Mouse (Mus musculus) thymus, postnatal 10 days (tissue): ENCODE results near the gene Trim47.

Experiments
- DNase-seq, 2 experiments: peaks; one replicate each; pipeline ENCODE4 v3.0.0; 2021; ENCODE audit warnings: low spot score in 2 of 2

The Trim47 gene

DNA sequence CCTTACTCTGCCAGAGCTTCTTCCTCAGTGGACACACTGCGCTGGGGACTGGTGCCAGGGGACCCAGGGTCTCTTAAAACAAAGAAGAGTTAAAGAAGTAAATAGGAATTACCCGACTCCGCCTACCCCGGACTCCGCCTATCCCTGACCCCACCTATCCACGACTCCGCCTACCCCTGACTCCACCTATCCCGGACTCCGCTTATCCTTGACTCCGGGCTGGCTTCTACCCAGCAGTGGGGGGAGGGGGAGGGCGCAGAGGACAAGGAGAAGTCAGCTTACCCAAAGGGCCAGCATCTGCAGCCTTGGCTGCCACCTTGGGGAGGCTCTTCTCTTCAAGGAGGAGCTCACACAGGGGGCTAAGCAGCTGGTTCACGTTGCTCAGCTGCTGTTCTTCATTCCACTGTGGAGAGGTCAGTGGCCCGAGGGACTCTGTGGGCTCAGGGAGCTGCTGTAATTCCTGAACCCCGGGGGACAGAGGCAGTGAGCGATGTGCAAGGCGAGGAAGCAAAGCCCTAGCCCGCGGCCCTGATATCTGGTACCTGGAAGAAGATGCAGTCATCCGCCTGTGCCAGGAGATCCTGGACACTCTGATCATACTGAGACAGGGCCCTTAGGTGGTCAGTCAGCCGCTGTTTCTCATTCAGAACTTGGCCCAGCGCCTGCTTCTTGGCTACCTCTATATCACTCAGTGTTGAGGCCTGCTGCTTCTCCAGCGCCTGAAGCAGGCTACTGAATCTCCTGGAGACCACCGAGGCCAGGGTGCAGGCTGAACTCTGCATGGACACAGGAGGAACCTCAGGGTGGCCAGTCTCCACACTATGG is at the start of gene Trim47:
TSS of gene Trim47 (minus strand) at position 55 of the 825 bp plus-strand sequence.
- no peak for DNase-seq

- DNase-seq, result no peak
Observed at GRCm38 (mm10) chr11:116176010-116176409, 49.0 kb upstream of the Trim47 start.

DNA sequence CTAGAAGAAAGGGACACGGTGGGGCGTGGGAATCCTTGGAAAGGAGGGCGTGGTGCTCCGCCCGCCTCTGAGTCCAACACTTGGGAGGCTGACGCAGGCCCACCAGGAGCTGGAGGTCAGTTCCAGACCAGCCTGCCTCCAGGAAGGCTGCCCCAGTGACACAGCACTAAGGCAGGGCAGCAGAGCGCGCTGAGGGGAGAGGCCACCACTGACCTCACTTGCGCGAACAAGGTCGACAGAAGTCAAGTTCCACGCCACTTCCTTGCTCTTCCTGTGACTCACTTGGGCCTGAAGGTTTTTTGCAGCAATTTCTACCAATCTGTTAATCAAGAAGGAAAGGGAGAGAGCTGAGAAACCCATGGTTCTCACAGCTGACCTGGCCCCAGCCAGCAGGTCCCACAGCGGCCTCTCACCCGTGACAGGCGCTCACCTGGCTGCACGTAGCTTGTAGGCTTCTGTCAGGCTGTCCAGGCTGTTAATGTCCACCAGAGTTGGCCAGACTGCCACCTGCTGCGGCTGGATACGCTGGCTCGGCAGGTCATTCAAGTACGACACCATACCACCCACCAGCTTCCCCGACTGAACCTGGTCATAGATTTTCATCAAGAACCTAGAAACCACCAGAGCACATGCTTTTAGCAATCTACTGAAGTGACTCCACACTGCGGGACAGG is 47.9 kb upstream of the Trim47 start:
- DNase-seq, result no peak

DNA sequence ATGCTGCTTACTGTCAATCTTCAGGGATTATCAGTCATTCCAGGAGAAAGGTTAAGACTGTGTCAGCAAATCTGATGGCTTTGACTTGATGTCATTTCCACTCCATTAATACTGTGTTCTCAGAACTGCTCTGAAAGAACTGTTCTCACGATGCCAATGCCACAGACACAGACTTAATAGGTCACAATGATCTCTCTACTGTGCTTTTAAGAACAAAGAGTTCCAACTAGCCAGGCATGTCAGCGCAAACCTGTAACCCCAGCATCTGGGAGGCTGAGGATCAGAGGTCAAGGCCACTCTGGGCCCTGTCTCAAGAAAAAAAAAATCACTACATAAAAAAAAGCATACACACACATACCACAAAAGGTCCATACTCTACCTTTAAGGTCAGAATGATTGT is 44.9 kb upstream of the Trim47 start:
- DNase-seq, result no peak

GRCm38 (mm10) chr11:116170003-116170800 is 43.2 kb upstream of the Trim47 start:
- DNase-seq, result no peak

DNA sequence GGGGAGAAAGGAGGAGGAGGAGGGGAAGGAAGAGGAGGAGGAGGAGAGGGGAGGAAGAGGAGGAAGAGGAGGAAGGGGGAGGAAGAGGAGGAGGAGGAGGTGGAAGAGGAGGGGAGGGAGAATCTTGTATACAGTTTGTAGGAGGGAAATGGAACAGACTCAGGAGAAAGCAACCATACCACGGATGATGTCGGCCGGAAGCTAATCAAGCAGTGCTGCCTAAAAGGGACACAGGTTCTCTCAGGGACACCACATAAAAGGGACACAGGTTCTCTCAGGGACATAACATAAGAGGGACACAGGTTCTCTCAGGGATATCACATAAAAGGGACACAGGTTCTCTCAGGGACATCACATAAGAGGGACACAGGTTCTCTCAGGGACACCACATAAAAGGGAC is 42.2 kb upstream of the Trim47 start:
- DNase-seq, result no peak

GRCm38 (mm10) chr11:116167884-116168439 is 41.0 kb upstream of the Trim47 start, which contains the start of gene Fbf1:
TSS of gene Fbf1 (minus strand) at chr11:116168166.
- DNase-seq, result peak; percentile 84 to 86

DNA sequence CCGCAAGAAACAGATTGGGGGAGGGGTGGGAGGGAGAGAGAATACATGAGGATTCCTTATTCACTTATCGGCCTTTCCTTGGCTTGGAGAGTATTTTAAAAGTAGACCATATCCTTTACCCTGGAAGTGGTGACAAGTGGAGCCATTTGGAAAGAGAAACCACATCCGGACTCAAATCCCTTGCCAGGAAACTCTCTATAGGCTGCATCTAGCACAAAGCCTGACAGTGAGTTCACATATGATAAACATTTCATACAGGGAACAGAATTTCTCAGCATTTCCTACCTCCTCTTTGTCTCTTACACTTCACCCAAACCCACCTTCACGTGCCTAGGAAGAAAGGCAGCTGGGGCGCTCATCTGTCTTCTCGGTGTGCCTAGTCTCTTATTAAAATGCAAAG is 40.2 kb upstream of the Trim47 start:
- no peak for DNase-seq

DNA sequence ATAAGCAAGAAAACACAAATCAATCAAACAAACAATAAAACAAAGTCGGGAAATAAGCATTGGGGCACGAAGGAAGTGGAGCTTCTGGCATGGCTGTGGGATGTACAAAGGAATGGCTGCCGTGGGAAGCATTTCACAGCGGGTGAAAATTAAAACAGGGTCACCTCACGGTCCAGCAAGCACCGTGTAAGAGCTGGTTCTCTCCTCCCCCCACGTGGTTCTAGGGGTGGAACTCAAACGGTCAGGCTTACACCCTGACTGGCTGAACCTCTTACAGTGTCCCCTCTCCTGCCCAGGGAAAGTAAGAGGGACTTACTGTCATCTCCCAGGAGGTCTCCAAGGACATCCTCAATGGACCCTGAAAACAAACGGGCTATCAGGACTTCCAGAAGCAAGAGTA is 36.0 kb upstream of the Trim47 start:
- DNase-seq, result no peak

- no peak for DNase-seq
Observed at GRCm38 (mm10) chr11:116162146-116162545, 35.1 kb upstream of the Trim47 start.

GRCm38 (mm10) chr11:116161312-116161711 is 34.3 kb upstream of the Trim47 start:
- no peak for DNase-seq

DNA sequence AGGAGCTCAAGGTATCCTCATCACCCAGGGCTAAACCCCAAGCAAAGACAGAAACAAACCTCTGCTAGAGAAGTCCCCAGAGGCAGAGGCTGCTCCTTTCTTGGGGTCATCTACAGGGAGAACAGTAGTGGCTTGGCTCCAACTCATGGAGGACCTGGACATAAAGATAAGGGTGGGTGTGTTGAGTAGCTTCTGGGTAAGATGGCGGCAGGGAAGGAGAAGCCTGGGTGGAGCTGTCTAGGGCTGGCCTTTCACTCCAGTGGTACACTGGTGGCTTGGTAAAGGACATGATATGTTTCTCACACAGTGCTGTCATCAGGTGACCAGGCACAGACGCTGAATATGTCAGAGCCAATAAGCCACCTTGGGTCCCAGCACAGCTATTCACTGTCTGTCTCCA is 23.9 kb upstream of the Trim47 start:
- no peak for DNase-seq

- DNase-seq, result no peak
Observed at GRCm38 (mm10) chr11:116149341-116149740, 22.3 kb upstream of the Trim47 start.

DNA sequence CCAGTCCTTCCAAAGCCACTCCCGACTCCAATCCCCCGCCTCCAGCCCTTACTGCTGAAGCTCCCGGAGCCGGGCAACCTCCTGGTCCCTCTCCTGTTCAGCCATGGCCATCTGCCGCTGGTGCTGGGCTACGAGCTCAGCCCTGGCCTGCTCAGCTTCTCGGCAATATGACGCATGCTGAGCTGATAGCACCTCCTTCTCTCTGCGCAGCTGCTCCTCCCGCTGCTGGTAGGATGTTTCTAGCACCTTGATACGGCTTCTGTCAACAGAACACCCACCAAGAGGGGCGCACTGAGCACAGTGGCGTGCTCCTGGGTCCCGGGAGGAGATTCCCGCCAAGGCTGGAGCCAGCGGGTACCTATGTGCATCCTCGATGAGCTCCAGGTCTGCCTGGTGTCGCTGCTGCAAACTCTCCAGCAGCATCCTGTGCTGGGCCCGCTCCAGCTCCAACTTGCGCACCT is 21.8 kb upstream of the Trim47 start:
- DNase-seq, result no peak

GRCm38 (mm10) chr11:116146294-116146985 is 19.4 kb upstream of the Trim47 start:
- DNase-seq, result no peak

- DNase-seq, result no peak
Observed at GRCm38 (mm10) chr11:116145481-116146293, 18.7 kb upstream of the Trim47 start.

GRCm38 (mm10) chr11:116143468-116143867 is 16.5 kb upstream of the Trim47 start:
- no peak for DNase-seq

GRCm38 (mm10) chr11:116142211-116142991 is 15.4 kb upstream of the Trim47 start:
- DNase-seq, result no peak

DNA sequence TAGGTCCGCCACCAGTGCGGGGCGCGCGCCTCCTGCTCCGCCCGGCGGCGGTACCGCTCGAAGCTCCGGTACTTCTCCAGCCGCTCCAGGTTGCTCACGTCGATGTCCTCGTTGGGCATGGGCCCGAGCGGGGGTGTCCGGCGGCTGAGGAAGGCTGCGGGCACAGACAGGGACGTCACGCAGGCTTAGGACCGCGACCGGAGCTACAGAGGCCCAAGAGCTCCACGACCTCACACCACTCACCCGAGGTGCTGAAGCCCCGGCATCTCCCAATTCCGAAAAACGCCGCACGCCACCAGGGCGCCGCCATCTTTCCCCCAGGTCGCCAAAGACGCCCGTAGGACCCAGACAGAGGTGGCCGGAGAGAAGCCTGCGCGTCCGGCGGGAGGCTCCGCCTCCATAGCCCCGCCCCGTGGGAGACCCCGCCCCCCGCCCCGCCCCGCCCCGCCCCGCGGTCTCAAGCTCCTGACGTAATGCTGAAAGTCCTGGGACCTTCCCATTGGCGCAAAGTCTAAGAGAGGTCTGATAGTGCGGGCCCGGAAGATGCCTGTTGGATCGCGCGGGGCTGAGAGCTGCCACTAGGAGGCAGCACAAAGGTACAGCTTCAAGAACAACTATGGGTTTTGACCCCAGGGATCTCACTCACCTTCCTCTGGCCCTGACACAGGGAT is 11.6 kb upstream of the Trim47 start, which contains the start of gene Mrpl38:
TSS of gene Mrpl38 (minus strand) at position 401 of the 671 bp plus-strand sequence.
- peak; percentile 82 to 86 for DNase-seq
